Mouse (Mus musculus): ENCODE results near the gene Tiam1. TPM values are rescaled to one million over a fixed set of nuclear protein-coding genes. Genes with fewer than 3 reads are reported as not detected.
A peak's percentile ranks its signal among the peaks of the same experiment; 100 is the strongest.

The Tiam1 gene
- total RNA-seq, 2 experiments from 2014 or later: 58.8 to 64.4 TPM

DNA sequence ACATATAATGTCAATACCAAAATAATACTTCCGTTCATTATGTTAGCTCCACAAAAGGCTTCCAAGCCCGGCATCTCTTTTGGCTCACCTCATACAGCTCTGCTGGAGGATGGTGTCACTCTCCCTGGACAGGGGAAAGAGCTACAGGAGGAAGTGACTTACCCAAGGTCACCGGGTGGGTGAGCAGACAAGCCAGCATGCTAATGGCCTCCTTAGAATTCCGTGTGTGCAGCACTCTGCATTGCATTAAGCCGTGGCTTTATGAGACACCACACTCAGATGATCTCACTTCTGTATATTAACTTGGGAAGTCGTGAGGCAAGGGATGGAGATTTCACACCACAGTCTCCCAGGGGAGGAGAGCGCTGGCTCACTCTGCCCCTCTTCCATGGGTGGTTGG lies 248.3 kb downstream of the Tiam1 start:
- DNase-seq: no peak
- intact Hi-C loops (cut with DNase I): no loop called here

DNA sequence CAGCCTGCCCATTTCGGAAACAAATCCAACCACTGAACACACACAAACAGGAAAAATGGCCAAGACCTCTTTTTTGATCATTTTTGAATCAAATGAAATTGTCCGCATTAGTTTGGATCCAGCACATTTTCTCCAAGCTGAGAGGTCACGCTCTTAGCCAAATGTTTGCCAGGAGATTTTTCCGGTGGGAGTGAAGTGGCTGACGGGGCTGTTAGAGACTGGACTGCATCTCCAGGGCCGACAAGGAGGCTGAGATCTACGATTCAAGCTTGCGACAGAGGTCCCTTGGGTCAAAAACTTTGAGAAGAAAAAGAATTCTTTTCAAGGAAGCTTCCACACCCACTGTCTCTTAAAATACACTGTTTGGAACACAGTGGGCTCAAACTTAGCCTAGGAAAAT lies 248.8 kb downstream of the Tiam1 start:
- intact Hi-C loops (cut with DNase I): no loop called here
- DNase-seq: no peak

DNA sequence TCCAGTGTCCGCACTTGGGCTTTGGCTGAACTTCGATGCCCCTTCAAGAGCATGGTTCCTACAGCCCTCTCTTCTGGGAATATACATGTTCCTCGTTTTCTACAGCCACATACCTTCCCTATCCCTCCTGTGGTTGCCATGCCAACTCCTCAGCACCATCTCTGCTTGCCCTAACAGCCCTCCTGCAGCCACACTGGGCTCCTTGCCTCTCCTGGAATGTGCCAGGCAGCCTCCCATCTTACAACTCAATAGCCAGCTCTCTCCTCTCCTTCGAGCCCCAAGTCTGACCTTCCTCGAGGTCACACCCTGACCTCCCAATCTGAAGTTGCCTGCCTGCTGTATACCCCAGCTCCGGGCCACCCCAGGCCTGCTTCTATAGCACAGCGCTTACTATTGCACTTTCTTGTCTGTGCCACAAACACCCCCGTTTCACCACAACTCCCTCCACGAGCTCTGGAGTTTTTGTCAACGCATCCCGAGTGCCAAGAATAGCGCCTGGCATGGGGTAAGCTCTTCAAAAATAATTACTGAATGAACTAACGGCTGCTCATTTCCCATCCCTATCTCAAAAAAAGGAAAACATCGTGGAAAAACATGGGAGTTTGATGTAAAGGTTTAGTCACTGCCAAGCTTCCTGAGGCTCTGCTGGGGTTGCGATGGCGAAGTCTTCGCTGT lies 252.9 kb downstream of the Tiam1 start:
- DNase-seq: no peak
- intact Hi-C loops (cut with DNase I): no loop called here

DNA sequence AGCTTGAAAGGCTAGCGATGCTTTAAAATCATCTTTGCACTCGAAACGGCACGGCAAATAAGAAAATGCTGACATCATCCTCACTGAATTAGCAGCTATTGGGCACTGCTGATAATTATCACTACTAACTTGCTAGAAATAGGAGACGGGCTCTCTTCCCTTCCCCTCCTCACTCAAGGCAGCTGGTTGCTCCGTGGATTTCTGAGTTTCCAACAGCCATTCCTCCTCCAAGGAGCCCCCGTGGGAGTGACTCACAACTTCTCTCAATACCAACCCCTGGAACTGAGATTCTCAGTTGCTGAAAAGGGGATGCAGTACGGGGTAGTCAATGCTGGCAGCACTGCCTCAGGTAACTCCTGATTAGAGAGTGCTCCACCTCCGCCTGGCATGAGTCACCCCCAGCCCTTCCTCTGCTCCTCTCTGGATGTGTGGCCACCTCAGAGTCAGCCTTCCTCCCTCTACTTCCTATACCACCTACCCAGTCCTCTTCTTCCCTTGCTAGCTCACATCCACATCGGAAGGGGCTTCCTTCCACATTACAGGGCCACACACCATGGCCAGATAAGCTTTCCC lies 253.6 kb downstream of the Tiam1 start:
- intact Hi-C loops (cut with DNase I): no loop called here
- DNase-seq: no peak

DNA sequence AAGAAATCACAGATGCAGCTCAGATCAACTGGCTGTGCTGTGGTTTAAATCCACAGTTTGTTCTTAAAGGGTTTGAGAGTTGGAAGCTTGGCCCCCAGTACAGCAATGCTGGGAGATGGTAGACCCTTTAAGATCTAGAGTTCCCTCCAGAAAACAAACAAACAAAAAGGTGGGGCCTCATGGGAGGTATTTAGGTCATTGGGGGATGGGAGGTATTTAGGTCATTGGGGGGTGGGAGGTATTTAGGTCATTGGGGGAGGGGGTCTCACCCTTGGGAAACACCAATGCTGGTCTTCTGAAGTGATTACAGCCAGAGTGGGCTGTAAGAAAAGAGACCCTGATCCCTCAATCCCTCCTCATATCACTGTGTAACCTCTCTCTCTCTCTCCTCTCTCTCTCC lies 257.0 kb downstream of the Tiam1 start:
- intact Hi-C loops (cut with DNase I): no loop called here
- DNase-seq: no peak

DNA sequence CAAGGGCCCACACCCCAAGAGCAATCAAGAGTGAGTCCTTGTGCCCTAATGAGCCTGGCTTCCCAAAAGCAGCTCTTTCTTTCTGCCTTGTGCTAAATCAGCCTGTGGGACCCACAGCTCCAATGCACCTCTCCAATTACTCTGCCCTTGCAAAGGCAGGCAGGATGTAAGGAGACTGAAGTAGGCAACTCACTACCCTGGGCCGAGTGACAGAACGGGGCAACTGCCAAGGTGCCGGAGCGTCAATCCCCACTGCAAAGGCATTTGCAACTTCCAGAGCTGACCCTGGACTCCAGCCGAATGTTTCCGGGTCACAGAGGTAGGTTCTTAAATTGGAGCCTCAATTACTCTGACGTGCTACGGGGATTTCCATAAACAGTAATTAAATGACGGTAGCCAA lies 257.9 kb downstream of the Tiam1 start:
- no peak for DNase-seq
- intact Hi-C loops (cut with DNase I): no loop called here

DNA sequence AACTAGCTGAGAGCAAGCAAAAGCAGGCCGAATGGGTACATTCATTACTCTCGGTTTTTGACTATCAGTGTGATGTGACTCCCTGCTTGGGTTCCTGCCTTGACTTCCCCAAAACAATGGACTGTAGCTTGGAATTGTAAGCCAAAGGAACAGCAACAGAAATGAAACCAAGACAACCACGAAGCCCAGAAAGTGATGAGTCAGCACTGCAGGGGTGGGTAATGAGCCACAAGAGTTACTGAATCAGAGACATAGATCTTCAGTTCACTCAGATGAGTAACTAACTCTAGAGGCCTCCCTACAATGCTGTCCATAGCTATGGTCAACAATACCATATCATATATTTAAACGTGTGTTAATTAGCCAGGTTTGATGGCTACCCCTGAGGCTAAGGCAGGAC lies 259.7 kb downstream of the Tiam1 start:
- intact Hi-C loops (cut with DNase I): no loop called here

DNA sequence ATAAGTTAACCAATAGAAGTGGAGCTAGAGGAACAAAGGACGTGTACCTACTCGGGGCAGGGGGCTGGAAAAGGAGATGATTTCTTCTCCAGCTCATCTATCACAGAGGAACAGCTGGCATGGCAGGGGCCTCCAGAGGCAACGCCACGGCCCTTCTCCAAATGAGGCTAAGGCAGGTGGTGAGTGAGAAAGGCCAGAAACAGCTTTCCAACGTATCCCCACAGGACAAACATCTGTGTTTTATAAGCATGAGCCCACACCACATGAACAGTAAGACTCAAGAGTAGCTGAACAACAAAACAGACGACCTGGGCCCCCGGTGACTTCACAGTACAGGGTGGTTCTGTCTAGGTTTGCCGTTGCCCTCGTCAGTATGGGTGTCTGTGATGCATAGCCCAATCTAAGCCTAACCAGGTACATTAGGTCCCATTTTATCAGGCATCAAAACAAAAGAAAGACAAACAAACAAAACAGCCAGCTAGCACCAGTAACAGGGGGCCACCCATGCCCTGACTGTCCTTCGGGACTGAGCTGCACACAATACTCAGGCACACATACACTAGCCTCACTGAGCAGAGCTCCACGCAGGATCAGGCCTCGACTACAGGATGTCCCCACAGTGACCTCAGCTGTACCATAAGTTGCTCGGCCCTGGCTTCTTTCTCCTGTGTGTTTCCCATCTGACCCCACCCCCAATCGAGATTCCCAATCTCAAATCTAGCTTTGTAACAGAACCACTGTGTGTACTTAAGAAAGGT lies 260.9 kb downstream of the Tiam1 start:
- no peak for DNase-seq
- intact Hi-C loops (cut with DNase I): no loop called here

More for the DNA sequence above, 259.7 kb downstream of the Tiam1 start:
- DNase-seq: no peak

DNA sequence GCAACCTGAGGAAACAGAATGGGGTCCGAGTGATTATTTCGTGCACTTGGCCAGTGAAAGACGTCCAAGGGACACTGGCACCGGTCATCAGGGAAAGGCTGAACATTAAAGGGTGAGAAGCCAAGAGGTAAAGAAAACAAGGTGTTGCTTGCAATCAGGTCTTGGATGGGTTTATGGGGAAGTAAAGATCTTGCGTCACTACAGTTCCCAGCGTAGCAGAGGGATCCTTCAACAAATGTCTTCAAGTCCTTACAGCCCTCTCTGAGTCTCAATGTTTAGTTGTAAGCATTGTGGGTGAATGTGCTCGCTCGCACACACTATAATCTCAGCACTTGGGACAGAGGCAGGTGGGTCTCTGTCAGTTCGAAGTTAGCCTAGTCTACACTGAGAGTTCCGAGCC lies 266.4 kb downstream of the Tiam1 start:
- intact Hi-C loops (cut with DNase I): no loop called here
- DNase-seq: no peak

DNA sequence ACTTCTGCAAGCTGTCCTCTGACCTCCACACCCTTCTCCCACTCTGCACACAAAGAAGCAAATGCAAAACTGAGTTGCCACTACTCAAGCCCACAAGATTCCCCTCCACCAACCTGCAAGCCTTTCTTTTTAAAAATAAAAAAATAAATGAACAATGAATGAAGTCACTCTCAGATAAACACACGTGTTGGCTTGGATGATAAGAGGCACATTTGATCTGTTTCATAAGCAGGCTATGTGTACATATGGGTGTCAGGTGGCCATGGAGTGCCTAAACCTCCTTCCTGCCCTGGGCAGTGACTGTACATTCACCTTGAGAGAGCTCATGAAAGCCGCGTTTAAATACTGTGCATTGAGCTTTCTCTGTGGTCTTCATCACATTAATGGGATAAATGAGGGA lies 267.5 kb downstream of the Tiam1 start:
- intact Hi-C loops (cut with DNase I): no loop called here
- DNase-seq: no peak

DNA sequence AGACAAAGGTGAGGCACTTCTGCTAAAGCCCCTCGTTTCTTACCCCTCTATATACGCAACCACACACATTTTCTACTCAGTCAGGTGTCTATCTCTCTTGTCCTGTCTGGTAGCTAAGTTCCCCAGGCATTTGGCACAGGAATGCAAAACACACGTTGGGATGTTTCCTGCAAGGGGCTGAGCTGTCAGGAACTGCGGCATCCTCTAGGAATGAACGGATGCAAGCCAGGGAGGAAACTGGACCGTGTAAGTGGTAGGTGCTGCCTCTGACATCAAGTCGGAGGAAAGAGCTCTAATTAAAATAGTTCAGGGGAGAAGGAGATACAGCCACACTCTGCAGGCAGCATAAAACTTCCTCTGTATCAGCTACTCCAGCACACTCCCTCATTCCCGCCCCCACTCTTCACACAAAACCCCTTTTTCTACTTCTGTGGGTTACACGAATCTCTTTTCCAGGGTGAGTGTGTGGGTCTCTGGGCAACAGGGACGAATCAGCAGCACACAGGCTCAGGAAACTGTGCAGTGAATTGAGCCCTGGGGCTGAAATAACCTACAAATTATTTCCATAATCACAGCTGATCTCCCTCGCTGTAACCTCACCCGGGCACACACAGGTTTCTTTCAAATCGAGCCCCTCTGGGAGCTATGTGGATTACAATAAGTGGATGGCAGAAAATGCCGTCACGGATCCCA lies 269.4 kb downstream of the Tiam1 start:
- intact Hi-C loops (cut with DNase I): no loop called here

DNA sequence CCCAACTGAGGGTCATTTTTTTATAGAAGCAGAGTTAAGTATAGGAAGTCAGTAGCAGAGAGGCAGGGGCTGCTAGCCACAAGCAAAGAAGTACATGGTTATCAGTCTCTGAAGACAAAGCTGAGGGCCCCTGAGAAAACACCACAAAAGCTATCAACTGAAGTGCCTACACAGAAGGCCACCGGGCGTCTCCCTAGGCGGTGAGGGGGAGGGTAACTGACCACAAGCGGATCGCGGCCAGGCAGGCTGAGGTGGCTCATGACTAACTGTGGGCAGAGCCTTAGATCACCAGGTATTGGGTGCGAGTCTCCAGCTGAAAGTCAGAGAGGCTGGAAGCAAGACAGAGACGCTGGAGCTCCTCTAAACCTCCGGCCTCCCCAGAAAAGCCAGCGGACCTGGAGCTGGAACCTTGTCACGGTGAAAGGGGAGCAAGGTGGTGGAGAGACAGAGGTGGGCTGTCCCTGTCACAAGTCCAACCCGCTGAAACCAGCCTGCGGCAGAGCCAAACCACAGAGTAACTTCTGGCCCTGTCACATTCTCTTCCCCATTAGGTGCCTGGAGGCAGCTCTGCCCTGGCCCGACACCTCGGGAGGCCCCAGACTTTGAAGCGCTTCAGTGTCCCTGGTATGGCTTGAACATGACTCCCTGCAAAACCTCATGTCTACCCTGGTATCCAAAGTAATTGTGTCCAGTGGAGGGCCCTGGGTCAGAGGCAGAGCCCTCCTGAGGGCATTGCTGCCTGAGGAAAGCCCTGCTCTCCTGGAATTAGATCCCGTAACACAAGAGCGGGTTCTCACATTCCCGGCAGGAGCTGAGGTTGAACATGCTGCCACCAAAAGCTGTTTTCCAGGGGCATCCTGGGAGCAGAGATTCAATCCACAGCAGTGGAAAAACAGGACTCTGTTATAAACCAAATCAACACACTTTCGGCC lies 271.3 kb downstream of the Tiam1 start:
- no peak for DNase-seq
- intact Hi-C loops (cut with DNase I): no loop called here

More for the DNA sequence above, 269.4 kb downstream of the Tiam1 start:
- DNase-seq: no peak

DNA sequence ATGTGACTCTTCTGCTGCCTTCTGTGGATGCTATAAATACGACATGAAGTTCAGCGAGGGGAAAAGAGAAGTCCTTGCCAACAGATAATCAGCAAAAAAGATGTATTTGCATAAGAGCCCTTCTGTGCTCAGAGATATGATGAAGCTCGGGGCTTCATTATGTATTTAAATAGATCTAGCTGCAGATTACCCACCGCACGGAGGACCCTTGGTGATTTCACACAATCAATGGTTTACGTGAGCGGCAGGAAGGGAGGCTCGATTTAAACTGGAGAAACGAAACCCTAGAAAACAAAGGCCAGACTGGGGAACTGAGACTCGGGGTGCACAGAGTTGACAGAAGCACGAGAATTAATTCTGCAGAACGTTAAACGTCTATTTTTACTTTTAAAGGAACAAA lies 272.2 kb downstream of the Tiam1 start:
- intact Hi-C loops (cut with DNase I): no loop called here
- DNase-seq: no peak

DNA sequence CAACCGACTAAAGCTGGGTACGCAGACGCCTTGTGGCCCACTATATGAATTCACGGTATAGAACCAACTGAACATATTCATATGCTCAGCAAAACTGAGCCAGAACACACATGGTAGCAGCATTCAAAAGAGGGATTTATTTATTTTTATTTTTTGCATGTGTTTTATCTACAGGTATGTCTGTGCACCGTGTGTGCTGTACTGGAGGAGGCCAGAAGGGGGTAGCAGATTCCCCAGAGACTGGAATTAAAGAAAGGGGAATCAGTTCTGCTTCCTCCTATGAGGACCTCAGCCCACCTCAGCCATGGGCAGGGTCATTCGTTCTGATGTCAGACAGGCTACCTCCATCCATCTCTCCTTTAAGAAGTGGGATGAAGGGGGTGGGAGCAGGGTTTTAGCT lies 273.5 kb downstream of the Tiam1 start:
- intact Hi-C loops (cut with DNase I): no loop called here
- DNase-seq: no peak

DNA sequence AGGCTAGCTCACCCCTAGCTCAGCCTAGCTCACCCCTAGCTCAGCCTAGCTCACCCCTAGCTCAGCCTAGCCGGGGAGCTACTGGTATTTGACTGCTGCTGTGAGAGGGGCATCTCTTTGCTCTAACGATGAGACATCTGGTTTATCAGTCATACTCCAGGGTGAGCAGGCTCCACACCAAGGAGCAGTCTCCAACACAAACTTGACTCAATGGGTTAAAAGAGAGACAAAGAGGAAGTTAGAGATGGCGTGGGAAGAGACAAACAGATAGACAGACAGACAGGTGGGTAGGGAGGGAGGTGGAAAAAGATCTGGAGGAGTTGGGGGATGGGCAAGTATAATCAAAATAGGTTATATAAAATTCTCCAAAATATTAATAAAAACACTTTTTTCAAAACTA lies 275.1 kb downstream of the Tiam1 start:
- no peak for DNase-seq
- intact Hi-C loops (cut with DNase I): no loop called here

DNA sequence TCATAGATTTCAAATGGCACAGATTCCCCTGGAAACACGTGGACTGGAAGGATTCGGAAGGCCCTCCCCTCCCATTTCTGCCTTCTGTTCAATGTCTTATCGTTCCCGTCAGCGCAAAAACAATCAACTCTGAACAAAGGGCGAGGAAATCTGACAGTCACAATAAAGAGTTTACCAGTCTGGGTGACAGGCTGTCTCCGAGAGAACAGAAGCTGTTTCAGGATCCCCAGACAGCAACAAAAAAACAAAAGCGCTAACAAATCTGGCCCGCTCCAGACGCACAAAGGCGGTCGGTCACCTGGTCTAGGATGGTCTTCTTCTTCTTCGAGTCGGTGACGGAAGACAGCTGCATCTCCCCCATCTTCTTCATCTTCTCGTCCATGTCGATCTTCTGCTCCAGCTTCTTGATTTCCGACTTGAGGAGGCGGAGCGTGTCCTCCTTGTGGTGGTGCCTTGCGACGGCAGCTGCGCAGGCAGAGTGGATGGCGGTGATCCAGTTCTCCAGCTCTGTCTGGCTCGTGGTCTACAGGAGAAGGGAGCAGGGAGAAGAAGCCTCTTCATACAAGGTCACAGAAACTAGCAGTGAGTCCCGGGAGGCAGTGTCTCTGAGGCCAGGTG lies 276.2 kb downstream of the Tiam1 start:
- DNase-seq: peak; percentile 45
- intact Hi-C loops (cut with DNase I): no loop called here

DNA sequence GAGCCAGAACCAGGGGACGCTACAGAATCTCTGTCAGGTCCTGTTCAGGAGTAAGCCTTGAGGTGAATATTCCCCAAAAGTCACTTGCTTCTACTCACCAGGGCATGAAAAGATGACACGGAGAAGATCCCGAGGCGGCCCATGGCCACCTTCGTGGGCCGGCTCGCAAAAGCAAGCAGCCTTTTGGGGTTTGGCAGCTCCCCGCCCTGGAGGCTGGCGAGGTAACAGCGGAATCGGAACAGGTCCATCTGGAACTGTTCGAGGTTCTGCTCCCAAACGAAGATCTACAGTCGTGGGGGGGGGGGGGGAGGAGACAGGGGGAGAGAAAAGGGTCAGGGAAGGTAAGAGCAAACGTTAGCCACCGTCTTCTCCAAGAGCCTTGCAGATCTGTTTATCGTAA lies 278.4 kb downstream of the Tiam1 start:
- intact Hi-C loops (cut with DNase I): no loop called here

DNA sequence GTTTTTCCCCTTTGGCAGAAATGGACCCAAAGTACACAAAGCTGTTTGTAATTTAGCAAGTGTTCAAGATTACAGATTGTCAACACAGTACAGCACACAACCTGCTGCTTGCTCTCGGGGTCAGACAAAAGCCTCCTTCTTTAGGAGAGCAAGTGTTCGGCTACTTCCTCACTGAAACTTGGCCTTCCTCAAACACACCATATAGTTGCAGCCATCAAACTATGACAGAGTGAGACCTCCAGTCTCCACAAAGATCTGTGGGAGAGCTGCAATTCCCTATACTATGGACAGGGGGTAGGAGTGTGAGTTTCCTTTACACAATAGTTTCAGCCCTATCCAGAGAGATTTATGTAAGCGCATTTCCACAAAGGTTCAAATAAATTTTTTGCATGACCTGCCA lies 278.9 kb downstream of the Tiam1 start:
- intact Hi-C loops (cut with DNase I): no loop called here
- DNase-seq: no peak

More for the DNA sequence above, 278.4 kb downstream of the Tiam1 start:
- no peak for DNase-seq

DNA sequence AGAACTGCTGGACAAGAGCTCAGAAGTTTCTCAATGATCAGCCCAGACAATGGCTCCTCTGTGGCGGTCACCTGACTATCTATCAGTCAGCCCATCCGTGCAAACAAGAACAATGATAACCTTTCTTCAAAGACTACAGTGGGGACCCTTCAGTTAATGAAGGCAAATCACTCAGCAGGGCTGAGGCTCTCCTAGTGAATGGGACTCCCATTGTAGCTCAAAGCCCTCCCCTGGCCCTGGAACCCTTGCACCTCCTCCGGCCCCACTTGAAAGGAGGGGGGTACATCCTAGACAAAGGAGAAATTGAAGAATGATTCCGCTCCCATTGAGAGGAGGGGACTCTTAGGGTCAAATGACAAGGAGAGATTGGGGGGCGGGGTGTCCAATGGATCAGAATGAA lies 280.3 kb downstream of the Tiam1 start:
- intact Hi-C loops (cut with DNase I): no loop called here
- DNase-seq: no peak

DNA sequence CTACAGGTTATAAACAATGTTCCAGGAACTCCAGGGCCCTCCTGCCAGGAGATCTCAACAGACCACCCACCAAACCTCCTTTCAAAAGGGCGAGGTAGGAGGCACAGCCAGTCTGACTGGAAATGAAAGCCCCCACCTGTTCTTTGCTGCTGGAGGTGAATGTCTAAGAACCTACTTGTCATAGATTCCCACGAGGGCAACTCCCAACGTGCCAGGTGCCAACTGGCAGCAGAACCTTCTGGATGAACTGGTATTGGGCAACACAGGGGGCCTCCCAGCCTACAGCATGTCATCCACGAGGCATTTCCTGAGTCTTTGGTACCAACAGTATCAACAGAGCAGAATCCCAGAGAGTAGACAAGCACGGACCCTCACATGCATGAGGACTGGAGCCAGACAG lies 282.0 kb downstream of the Tiam1 start:
- no peak for DNase-seq
- intact Hi-C loops (cut with DNase I): no loop called here
